16 mouse cellular contexts compared by ENCODE assay signal in the genomic region with DNA sequence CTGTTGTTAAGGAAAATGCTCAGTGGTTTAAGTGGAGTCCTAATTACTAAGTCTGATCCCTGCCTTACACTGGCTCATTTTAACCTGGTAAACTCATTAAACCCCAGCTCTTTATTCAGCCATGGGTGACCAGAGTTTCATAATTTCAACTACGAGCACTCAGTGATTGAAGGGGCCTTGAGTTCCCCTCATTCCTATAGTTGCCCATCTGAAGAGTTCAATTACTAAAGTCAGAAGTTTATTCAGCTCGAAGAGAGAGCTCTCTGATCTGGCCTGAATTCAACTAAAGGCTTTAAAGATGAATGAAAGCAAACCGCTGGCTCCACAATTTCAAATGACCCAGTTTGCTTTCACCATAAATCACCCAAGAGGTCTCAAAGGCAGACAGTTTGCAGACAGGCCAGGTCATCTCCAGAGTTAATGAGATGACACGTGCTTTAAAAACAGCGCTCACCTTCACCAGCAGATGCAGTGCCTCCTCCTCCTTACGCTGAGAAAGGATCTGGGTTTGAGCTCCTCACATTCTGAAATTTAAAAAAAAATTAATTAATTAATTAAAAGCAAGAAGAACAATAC.
DNase-seq lines count a peak whose midpoint lies in the region; ATAC-seq and TF ChIP-seq lines count a peak whose summit lies in the region.
"Had no signal": no experiment of that assay in that cellular context is flagged by ENCODE, and none has a peak within 500 bp of the region (broad histone marks: within the 10 kb centered on the region; RNA-seq: fewer than 3 reads in every experiment).

No protein-coding gene starts in this region.

- H3K36me3 ChIP-seq in kidney, adult 2 months (ENCODE audit: control insufficient read depth, insufficient read depth, low read length) = no peaks in the 10 kb centered on the region
- no peaks in the 10 kb centered on the region for H3K36me3 ChIP-seq in lung, postnatal 0 days (ENCODE audit: insufficient read depth, low read length)
- H3K36me3 ChIP-seq: embryonic facial prominence, embryonic 12.5 days had no signal

- H3K27ac ChIP-seq in kidney, adult 2 months (ENCODE audit: insufficient read depth, low read depth, low read length) = no peak overlapping the region
- H3K27ac ChIP-seq in lung, postnatal 0 days (ENCODE audit: low read length) = no peak overlapping the region
- H3K27ac ChIP-seq: embryonic facial prominence, embryonic 12.5 days; macrophage had no signal

- ATAC-seq in lung, postnatal 0 days = peak; percentile 65
- ATAC-seq: inflammation-experienced regulatory T-cells, adult 6 months; Patski had no signal

- TF ChIP-seq CTCF in kidney, adult 2 months (conservative IDR thresholded peaks at IDR 0.05; ENCODE audit: insufficient read depth, insufficient read length, low read depth, low read length) = no peak
- no peak for TF ChIP-seq CTCF in lung, postnatal 0 days (IDR thresholded peaks at IDR 0.05)

- peak; percentile 44 for DNase-seq in adrenal gland, adult 2 months
- DNase-seq in adrenal gland, adult 18-20 months (ENCODE audit: low spot score in 2 of 2) = no peak
- DNase-seq in kidney, adult 2 months = peak; percentile 18
- DNase-seq in kidney, postnatal 10 days = no peak
- DNase-seq in lung, postnatal 0 days (ENCODE audit: low spot score) = peak; percentile 55
- DNase-seq in lung, postnatal 14 days = no peak
- DNase-seq in embryo, embryonic 11 days = peak; percentile 44
- no peak for DNase-seq in yolk sac, embryonic 10.5 days (ENCODE audit: low spot score)
- DNase-seq: heart, adult 18-20 months; right cerebral cortex, postnatal 14 days; thymus, adult 2 months had no signal

- H3K27me3 ChIP-seq in kidney, adult 2 months (replicated peaks; ENCODE audit: control insufficient read depth, insufficient read depth, low read length) = no peaks in the 10 kb centered on the region
- no peaks in the 10 kb centered on the region for H3K27me3 ChIP-seq in lung, postnatal 0 days (replicated peaks; ENCODE audit: insufficient read depth, low read length)
- H3K27me3 ChIP-seq: CH12.LX; embryonic facial prominence, embryonic 12.5 days; Patski had no signal

- no peaks in the 10 kb centered on the region for H3K4me1 ChIP-seq in kidney, adult 2 months (ENCODE audit: control insufficient read depth, insufficient read depth, low read length)
- H3K4me1 ChIP-seq in lung, postnatal 0 days (ENCODE audit: insufficient read depth, low read depth, low read length) = no peaks in the 10 kb centered on the region

- no peaks in the 10 kb centered on the region for H3K9me3 ChIP-seq in lung, postnatal 0 days (ENCODE audit: low read length)
- H3K9me3 ChIP-seq: embryonic facial prominence, embryonic 12.5 days had no signal

- H3K4me2 ChIP-seq in lung, postnatal 0 days (replicated peaks; ENCODE audit: low read depth, low read length) = no peak overlapping the region
- H3K4me2 ChIP-seq: embryonic facial prominence, embryonic 12.5 days had no signal

- 0 out of 2 replicates have a peak, but pooled peaks have one; percentile 23 for TF ChIP-seq EP300 in lung, postnatal 0 days (IDR thresholded peaks at IDR 0.05)

- no peak overlapping the region for H3K9ac ChIP-seq in lung, postnatal 0 days (replicated peaks; ENCODE audit: low read depth)
- H3K9ac ChIP-seq: embryonic facial prominence, embryonic 12.5 days had no signal

- TF ChIP-seq POLR2A in kidney, adult 2 months (IDR thresholded peaks at IDR 0.05; ENCODE audit: low read depth, low read length) = no peak

- H3K4me3 ChIP-seq in kidney, adult 2 months (ENCODE audit: insufficient read depth, low read depth, low read length) = no peak overlapping the region
- no peak overlapping the region for H3K4me3 ChIP-seq in lung, postnatal 0 days (ENCODE audit: low read depth, low read length)
- H3K4me3 ChIP-seq: embryonic facial prominence, embryonic 12.5 days had no signal

- 35% methylated on average over 6 of the region's 6 CpGs for WGBS in kidney, adult 2 months
- WGBS in lung, postnatal 0 days = 36% methylated on average over 6 of the region's 6 CpGs

Comparison
In these comparisons a context has a peak if more than half of its experiments do, and no peak if none do; other contexts are left out.
1. DNase-seq: peak in adrenal gland, adult 2 months (single experiment), kidney, adult 2 months (single experiment), lung, postnatal 0 days (single experiment) and embryo, embryonic 11 days (single experiment); none in adrenal gland, adult 18-20 months (0 of 2), kidney, postnatal 10 days (single experiment), lung, postnatal 14 days (single experiment) and yolk sac, embryonic 10.5 days (single experiment).